Mouse (Mus musculus): ENCODE data around the gene Sall1.

Gene Sall1

DNA sequence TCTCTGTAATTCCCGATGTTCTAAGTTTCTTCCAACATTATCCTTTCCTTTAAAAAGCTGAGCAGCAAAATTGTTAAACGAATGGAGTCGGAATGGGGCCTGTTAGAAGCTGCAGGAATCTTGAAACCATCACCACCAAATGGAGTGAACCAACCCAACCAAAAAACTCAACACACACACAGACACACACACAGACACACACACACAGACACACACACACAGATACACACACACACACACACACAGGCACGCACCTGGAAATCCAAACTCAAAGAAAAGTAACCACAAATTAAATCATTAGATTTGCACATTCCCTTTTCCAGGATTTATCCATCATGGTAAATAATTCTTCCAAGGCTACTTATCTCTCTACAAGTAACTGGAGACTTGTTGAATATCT lies 5.0 kb downstream of the Sall1 start:
- no peak for DNase-seq (ENCODE audit: low spot score)

DNA sequence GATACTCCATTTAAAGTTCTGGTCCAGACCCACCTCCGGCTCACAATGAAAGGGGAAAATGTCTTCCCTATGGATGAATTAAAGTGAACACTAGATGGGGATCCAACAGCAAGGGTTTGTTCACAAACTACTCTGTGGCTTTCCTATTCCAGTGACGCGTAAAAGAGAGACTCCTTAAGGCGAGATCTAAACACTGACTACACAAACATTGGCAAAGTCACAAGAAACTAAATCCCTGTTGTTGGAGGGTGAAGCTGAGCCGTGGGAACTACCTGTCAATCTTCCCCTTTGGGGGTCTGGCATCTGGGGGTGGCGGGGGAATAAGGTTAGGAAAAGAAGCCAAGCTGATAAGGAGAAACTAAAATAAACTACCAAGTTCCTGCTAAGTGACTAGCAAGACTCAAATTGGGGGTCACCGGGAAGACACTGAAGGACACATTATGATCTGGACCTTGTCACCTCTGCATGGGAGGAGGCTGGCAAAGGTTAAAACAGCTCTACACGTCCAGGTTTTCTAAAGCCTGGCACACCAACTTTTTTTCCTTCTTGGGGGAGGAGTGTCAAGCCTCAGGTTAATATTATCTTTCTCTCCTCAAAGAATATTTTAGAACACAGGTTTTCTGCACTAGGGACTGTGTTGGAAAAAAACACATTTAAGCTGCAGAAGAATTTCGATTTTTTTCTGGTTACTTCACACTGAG lies 6.3 kb downstream of the Sall1 start:
- DNase-seq (ENCODE audit: low spot score) = no peak

DNA sequence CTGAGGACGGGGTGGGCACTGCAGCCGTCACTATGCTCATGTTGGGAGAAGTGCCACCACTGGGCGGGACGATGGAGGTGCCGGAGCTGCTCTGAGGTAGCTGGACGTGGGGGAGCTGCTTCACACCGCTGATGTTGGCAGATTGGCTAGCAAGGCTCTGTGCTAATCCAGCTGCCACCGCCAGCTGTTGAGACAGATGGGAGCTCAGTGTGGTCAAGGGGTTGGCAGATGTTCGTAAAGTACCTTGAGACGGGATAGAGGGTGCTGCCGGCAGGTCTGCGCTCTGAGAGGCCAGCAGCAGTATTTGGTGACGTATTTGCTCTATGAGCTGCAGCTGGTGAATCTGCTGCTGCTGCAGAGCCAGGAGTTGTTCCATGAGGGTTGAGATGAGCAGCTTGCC lies 11.6 kb downstream of the Sall1 start:
- DNase-seq (ENCODE audit: low spot score) = no peak

DNA sequence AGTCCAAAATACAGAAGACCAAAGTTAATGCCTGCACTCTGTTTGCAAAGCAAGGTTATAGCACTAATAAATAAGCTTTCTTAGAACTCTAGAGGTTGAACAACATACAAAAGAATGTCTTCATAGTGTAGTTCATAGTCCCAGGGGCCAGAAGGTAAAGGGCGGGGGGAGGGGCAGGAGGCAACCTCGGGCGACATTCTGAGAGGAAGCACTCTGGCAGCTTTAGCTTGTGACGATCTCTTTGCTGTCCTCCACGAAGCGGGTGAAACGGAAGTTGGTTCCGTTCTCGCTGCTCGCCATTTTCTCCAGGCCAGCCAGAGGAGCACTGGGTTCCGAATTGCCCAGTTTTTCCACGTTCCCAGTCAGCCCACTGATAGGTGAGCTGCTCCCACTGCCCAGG lies 15.8 kb downstream of the Sall1 start:
- DNase-seq (ENCODE audit: low spot score) = no peak

DNA sequence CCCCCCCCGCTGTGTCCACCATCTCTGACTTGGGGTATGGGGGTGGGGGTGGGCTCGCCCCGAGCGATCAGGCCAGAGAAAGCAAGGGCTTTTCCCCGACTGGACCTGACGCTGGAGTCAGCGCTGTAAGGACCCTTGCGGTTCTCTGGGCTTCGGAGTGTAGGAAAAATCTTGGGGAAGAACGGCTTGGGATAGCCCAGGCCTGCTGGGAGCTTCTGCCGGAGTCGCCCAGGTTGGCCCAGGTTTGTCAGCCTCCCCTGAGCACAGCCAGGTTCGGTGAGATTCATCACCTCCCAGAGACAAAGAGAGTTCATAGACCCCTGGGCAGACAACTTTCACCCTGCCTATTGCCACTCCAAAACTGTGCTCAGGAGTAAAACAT lies 17.8 kb downstream of the Sall1 start:
- no peak for DNase-seq (ENCODE audit: low spot score)

DNA sequence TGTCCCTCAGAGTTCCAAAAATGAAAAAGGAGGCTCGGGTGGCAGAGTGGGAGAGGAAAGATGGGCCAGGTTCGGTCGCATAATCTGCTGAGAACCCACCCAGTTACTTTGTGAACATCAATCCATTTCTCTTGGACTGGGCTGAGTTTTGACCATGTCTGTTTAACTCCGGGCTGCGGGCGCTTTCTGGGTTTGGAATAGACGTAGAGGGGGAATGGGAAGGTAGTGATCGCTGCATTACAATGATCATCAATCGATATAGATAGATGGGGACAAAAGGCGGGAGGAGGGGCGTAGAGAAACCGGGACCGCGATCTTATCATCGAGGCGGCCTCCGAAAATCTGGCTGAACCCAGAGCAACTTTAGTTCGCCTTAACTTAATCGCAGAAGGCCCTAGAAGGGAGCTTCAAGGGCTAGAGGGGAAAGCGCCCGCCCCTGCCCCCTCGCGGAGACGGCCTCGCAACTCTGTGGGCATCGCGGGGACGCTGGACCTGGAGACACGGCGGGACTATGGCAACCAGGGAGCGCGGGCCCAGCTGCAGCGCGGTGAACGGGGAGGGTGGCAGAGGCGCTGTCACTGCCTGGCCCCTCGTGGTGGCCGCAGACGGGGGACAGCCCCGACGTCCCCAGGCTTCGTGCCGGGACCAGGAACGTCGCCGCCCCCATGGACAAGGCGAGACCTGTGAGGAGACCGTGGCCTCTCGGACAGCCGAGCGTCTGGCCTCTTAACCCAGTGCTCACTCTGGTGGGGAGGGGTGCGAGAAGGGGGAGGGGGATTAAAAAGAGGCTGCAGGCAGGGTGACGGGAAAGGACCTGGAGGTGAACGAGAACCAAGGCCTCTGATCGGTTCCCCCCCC lies 18.5 kb downstream of the Sall1 start:
- no peak for DNase-seq (ENCODE audit: low spot score)

DNA sequence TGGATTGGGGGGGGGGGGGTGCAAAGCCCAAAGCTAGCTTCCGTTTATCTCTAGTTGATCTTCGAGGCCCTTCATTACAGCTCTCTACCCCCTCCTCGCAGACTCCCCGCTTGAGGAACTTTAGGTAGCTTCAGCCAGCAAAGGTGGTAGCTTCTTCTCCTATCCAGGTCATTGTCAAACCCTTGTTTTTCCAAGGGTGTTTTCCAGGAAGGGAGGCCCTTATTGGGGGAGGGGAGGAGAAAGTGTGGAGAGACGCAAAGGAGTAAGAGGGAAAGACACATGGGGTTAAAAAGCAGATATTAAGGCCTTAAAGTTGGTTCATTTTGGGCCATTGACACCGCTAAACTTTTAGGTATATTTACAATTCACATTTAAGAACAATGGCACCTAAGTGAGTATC lies 19.2 kb downstream of the Sall1 start:
- DNase-seq (ENCODE audit: low spot score) = no peak

DNA sequence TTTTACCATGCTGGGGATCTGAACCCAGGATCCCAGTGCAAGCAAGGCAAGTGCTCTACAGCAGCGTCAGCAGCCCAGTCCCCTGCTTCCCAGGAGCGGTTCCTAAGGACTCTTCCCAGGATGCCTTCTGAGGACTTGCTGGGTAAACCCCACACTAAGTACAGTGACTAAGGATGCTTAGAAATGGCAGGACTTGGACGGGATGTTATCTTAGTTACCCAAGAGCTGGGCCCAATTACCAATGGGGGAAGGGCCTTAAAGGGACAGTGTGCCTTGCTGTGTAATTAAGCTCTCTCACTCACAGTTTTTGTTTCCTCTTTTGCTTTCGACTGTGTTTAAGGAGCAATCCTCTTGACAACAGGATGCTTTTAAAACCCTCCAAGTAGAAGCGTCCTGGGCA lies 22.8 kb downstream of the Sall1 start:
- no peak for DNase-seq (ENCODE audit: low spot score)

DNA sequence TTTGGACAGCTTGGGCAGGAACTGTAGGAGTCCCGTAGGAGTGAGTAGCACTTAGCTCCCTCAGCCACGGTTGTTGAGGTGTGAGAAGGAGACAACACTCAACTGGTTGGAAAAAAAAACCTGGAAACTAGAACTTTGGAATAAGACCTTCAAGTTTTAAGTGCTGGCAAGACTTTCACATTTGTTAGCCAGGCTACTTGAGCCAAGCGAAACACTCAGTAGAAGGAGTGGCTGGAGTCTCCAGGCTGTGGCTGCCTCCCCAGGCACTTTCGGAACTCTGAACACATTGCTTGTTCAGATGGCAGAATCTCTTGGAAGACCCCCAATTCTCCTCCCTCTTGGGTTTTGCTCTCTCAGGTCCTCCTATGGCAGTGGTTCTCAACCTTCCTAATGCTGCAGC lies 26.1 kb downstream of the Sall1 start:
- no peak for DNase-seq (ENCODE audit: low spot score)

DNA sequence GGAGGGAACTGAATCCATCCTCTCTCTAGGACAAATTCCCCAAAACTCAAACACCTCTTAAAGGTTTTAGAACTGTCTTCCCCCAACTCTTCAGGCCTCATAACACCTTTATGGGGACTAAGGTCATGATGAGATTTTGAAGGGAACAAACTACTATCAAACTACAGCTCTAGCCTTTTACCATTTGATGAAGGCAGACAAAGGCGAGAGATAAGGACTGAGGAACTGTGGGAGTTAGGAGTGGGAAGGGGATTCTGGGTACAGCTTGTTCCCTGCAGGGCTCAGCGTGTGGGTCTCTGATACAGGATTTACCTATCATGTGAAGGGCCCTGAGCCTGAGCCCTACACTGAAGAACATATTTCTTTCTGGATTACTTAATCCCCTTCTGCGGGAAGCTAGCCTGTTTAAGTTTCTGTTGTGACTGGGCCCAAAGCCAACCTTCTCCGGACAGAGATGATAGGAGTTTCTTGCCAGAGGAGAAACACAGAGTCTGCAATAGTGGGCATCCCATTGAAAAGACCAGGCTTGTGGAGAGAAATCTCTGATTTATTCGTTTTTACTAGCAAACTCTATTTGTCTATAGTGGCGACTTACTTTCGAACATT lies 27.4 kb downstream of the Sall1 start:
- DNase-seq (ENCODE audit: low spot score) = no peak

DNA sequence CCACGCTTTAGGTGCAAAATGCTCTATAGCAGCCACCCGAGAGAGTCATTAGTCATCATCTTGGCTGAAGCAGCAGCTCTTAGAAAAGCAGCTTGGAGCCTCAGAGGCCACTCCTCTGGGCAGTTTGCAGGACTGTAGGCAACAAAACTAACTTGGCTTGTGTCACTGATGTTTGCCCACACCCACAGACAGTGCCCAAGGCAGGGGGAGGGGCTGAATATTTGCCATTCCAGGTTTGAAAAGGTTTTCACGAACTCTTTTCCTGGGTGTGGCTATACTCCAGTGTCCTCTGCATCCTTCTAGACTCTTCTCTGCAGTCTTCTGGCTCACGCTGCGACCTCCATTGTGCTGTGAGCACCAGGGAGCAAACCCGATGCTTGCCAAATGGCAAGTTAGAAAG lies 28.4 kb downstream of the Sall1 start:
- DNase-seq (ENCODE audit: low spot score) = no peak

DNA sequence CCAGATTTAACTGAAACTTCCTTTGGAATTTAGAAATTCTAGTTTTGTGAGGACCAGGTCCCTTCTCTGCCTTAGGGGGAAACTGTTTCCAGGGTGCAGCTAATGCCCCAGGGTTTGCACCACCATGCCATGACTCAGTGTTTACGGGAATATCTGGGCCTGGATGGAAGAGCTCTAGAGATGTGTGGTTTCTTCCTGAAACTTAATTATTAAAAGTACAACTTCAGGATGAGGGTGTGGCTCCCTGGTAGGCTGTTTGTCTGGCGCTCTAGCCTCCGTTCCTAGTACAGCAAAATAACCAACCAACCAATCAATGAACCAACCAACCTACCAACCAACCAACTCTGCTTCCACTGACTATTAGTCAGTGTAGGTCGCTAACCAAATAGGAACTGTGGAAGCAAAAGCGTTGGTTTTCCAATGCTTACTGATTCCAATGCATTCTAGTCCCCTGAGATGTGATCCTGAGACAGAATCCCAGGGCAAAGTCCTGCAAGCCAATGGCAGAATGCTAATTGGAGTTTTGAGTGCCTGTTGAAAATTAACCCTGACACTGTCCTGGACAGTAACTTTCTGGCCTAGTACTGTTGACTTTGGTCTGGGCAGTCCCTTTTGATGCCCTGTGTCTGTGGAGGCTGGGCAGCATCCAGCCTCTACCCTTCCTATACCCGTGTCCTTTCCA lies 31.0 kb downstream of the Sall1 start:
- no peak for DNase-seq (ENCODE audit: low spot score)

DNA sequence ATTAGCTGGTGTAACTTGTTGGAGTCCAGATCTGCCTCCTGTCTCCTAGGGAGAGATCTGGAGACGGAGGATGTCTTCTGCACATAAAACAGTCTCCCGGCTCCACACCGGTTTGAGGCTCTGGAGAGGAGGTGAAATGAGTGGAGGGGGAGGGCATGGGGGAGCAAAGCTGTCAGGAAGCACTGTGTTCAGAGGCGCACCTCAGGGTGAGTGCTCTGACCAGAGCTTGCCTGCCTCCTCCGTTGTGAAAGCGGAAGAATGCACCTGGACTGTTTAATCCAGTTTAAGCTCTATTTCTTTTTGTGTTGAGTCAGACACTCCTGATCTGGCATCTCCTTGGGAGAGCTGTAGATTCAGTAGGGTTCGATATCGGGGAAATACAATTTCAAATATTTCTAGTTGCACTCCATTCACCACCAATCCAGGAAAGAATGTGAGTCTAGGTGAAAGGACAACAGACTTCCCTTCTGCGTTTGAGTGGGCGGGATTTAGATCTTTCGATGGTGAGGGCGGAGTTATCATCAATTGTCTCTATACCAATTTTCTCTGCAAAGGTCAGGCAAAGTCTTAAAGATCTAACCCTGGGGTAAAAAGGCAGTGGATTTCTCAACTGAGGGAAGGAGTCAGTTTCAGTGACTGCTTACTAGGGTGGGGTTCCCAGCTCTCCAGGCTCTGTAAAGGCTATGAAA lies 31.8 kb downstream of the Sall1 start:
- no peak for DNase-seq (ENCODE audit: low spot score)

DNA sequence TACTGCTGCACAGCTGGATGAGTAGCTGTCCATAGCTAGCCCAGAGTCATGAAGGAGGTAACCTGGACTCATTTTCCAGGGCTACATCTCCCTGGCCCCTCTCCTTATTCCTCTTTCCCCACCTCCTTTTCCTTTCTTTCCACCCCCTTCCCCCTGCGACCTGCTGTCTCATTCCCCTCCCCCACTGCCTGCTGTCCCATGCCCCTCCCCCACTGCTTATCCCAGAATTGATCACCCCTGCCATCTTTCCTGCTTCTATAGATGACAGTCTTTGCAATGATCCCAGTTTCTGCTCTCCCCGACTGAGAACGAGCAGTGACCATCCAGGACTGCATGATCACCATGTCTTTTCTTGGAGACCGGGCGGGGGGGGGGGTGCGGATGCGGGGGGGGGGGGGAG lies 35.2 kb downstream of the Sall1 start:
- DNase-seq (ENCODE audit: low spot score) = no peak

DNA sequence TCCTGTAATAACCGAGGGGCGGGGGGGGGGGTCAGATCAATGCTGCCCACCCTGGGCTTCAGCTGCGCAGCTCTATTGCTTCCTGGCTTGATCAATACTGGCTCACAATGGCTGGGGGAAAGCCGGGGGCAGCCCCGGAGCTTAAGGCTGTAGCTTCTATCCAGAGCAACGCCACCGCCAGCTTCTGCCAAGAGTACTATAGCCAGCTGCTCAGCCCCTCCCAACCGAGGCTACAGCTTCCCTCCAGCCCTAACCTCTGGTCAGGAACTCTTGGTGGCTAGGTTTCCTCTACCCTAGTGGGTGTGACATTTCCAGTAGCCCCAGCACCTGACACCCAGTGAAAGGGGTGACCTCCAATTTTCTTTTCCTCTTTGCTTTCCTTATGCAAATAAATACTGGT lies 36.8 kb downstream of the Sall1 start:
- DNase-seq (ENCODE audit: low spot score) = no peak

DNA sequence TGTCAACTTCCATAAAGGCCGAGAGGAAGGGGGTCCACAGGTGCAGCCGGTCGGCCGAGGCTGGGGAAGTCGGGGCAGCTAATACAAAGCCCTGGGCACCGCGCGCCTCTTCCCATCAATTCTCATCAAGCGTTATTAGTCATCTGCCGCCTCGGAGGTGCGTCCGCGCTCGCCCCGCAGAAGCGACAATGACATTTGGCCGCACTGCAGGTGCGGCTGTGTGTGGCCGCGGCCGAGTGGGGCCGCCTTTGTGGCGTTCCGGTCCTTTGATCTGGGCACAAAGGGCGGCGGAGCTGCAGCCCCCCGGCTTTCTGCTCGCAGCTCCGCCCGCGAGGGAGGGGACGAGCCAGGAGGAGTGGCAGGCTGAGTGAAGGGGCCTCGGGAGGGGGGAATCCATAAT lies 37.5 kb downstream of the Sall1 start:
- no peak for DNase-seq (ENCODE audit: low spot score)

DNA sequence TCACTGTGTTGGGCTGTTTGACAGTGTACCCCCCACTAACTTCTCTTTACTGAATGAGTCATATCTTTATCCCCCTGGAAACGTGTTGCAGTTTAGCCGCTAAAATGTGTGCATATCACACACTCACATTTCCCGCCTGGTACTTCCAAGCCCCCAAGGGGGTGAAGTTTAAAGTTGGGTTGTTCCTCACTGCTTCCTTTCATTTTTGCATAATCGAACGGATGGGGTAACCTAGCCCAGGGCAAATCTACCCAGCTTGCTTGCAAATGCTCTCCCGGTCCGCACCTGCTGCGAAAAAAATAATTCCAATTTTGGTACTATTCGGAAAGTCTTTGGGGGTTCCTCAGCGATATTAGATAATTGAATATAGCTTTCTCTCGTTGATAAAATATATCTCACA lies 38.2 kb downstream of the Sall1 start:
- no peak for DNase-seq (ENCODE audit: low spot score)

DNA sequence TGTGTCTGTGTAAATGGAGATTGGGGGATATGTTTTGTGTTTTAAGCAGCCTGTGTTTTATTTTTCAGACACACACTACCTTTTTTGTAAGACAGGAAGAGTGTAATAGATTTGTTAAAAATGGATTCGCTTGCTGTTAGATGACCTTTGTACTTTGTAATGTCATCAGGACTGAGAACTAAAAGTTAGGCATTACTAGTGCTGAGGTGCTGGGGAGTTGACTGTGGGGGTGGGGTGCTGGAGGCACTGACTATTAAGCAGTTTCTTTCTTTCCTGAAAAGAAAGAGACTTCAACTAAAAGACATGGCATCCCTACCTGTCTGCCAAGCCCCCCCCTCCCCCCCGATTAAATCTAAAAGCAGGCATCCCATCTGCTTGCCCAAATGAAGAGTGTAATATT lies 39.9 kb downstream of the Sall1 start:
- no peak for DNase-seq (ENCODE audit: low spot score)

DNA sequence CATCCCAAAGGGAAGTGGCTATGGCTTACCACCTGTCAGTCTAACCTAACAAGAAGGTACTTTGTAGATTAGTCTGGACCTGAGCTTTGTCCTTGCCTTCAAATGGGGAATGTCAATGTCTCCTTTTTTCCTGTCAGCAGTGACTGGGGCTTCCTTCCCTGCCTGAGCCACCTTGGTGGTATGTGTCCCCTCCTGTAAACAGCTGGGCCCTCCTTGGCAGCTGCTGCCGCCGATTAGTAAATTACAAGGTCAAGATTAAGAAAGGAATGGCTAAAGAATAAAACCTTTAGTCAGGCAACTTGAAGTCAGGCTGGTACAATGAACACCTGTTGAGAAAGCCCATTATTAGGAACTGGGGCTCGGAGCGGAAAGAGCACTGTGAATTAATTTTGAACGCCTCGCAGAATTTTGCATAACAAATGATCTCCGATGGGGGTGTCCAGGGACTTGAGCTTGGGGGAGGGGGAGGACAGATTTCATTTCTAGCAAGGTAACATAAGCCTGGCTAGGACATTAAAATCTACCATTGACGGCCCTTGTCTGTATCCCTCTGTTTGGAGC lies 40.5 kb downstream of the Sall1 start:
- no peak for DNase-seq (ENCODE audit: low spot score)

DNA sequence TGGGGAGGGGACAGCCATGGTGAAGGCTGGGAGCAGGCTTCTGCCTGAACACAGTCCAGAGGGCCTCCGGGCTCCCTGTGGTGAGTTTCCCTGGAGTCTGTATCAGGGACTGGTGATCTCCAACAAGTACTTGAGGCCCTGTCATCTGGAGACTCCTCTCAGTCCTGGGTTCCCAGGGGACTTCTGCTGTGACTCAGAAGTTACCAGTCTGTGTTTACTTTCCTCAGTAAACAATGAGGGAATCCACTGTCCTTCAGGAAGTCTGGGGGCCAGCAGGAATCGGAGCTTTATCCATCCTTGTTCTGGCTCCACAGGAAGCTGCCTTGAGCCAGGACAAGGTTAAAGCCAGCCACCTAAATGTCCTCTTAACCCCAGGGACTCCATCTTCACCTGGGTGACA lies 41.8 kb downstream of the Sall1 start:
- no peak for DNase-seq (ENCODE audit: low spot score)

DNA sequence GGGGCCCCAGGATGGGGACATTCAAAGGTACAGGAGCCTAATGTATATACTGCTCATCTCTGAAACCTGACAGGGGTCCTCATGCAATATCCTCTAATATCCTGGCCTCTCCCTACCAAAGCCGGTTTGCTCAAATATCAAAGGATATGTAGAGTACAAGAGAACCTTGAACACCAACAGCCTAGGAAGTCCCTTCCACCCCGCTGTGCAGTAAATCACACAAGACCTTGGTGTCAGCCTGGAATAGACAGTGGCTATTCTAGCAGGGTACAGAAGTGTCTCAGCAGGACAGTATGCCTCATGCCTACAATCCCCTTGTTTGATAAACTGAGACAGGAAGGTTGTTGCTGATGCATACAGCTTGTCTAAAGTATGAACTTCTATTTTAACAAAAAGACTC lies 46.7 kb downstream of the Sall1 start:
- DNase-seq (ENCODE audit: low spot score) = no peak

Measured in adipocyte (in vitro differentiated cells).